Mouse (Mus musculus) regulatory T cell (primary cell): ENCODE measurements around the gene Zfp618.

ENCODE experiments used
- in situ Hi-C: fragments of 300-600 bp; cut with MboI, MseI; formaldehyde crosslinking; loops from one replicate; pipeline ENCODE4 v1.15.1; 2025; ENCODE audit warnings: high pct_unique_total_duplicates

Zfp618 gene

DNA sequence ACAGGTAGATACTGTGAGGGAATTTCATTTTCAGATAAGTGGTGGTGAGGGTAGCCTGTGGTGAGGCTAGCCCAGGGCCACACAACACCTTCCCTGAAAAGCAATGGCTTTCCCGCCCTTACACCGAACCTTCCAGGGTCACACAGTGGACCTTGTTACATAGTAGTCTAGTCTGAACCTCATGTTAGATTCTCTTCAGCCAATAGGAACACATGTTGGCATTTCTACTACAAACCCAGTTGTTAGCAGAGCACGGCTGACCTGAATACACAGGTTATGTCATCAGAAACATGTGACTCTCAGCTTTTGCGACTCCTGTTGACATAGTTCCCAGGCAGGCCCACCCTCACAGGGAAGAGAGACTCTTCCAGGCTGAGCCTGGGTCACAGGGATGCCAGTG, 33.9 kb downstream of the Zfp618 start:
- in situ Hi-C loops, result no loop called here

- in situ Hi-C loops, result no loop called here
Observed at GRCm38 (mm10) chr4:62999916-63000315, 34.5 kb downstream of the Zfp618 start.

DNA sequence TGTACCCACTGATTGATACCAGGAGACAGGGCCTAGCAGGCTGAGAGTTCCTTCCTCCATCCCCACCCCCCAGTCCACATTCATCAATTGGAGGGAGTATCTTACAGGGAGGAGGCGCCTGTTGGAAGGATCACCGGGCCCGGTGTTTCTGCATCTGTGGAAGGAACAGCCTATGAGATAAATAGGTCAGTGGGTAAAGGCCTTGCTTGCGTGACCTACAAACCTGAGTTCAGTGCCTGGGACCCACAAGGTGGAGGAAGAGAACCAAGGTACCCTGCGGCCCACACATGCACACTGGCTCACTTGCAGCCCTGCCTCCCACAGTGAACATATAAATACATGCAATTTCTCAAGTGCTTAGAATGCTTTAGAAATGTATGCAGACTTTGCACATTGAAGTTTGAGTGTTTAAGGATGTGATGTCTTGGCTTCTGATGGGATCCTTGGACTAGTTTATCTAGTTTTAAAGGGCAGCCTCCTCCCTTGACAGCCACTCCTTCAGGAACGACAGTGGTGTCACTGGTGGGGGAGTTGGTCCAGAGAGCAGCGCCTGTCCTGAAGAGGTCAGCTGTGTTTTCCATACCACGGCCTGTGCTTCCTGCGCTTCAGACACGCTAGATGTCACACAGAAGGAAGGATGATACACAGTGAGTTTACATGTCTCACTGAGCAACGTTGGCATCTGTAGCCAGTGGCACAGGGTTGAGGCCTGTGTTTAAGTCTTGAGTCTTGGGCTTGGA, 35.1 kb downstream of the Zfp618 start:
- in situ Hi-C loops, result no loop called here

GRCm38 (mm10) chr4:63002386-63002785, 37.0 kb downstream of the Zfp618 start:
- in situ Hi-C loops, result no loop called here

- in situ Hi-C loops, result no loop called here
Observed at GRCm38 (mm10) chr4:63004519-63004918, 39.1 kb downstream of the Zfp618 start.

DNA sequence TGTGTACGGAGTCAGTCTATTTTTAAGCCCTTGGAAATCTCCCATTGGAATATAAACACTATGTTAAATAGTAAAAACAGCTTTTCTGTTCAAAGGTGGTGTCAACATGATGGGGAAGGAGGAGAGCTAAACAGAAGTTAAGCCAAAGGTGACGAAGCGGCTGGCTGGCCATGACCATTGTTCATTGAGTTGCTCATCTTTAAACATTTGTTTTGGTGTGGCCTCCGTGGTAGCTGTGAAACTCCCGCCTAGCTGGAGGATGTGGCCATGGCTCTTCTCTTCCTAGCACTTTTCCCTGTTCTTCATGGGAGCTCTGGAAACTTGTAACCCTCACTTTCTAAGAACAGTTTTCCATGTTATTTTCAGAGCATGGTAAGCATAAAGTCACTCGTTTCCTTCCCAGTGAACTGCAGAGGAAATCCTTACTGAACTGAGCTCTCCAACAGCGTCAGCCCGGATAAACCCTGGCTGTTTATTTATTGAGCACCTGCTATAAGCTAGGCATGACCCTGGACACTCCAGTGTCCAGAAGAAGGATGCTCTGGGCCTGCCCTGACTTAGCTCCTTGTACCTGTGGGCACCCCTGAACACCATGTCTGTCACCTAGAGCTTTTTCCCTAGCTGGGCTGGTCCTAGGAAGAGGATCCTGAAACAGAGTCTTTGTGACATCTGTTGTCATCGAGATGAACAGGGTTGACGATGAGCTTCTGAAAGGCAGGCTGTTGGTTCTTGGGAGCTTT, 40.2 kb downstream of the Zfp618 start:
- in situ Hi-C loops, result no loop called here

DNA sequence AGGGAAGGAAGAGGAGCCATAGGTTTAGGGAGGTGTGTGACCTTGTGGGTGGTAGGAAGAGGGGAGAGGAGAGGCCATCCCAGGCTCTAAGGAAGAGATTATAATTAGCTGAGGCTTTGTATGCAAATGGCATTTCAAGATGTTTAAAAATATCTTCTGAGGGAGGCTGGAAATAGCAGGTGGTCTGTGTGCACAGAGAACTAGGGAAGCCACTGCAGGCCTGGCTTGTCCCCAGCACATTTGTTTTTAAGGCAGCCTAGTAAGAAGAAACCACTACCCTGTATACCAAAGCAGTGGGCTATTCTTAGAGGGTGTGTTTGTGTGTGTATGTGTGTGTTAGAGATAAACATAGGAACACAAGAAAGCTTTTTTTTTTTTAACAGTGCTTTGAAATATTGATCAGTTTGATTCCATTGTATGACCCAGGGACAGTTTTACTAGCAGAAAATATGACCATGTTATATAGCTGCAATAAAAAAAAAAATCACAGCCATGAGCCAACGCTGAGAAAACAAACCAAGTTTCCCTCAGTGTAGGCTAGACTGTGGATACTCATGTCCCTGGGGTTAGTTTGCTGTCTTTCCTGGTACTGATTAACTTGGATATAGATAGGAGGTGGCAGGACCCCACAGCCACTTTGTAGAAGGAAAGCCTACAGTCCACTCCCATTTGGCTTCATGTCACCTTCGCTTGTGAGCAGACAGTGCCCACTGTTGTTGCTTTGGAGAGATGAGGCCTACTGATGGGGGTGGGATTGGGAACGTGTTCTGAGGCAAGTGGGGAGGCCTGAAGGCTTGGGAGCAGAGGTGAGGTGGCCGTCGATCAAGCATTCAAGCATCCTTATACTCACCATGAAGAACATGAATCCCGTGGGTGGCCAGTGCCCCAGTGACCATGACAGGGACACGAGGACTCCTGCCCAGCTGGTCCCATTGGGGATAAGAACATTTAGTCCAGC, 41.1 kb downstream of the Zfp618 start:
- in situ Hi-C loops, result no loop called here

DNA sequence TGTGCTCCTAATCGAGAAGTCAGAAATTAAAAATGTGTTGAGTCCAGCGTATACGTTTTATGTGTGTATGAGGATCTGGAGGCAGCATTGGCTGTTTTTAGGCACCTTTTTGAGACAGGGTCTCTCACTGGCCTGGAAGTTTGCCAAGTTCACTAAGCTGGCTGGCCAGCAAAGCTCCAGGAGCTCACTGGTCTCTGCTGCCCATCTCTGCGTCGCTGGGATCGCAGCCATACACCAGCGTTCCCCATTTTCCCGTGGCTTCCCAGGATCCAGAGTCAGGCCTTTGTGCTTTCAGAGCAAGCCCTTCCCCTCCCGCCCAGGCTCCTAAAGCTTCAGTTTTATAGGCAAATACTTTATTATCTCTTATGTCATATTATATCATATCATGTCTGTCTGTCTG, 42.8 kb downstream of the Zfp618 start:
- in situ Hi-C loops, result no loop called here

DNA sequence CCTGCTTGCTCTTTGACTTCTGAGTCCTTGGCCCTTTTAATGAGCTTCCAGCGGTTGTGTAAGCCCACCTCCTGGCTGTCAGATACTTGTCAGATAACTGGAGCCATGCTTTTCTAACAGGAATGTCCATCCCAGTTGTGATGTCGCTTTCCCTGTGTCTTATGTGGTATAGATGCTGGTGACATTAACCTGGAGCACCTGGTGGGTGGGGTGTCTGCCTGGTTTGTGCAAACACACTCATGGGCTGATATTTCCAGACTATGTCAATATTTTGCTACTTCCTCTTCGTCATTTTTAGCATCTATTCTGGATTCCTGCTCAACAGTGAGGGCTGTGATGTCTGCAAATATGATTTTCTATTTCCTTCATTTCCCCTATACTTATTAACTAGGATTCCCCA, 43.4 kb downstream of the Zfp618 start:
- in situ Hi-C loops, result no loop called here

DNA sequence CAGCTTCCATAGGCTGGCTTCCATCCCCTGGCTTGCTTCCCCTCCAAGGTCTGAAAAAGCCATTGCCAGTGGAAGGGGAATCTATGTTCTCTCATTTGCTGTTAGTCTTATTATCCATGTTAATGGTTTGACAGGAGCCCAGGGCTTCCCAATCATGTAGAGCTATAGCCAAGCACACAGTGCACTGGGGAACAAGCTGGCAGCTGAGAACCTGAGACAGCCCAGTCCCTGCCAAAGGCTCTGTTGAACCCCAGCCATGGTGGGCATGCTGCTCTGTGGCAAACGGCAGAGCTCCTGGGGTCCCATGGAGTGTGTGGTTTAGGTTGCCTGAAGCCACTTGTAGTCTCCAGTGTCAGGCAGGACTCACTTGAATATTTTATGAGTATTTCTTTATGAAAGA, 44.4 kb downstream of the Zfp618 start:
- in situ Hi-C loops, result loop anchor here (5.0 kb wide), 1 partner anchor 47 kb away; no protein-coding TSS in a partner anchor

- in situ Hi-C loops, result loop anchor here (5.0 kb wide), 1 partner anchor 47 kb away; no protein-coding TSS in a partner anchor
Observed at GRCm38 (mm10) chr4:63010226-63010625, 44.9 kb downstream of the Zfp618 start.

DNA sequence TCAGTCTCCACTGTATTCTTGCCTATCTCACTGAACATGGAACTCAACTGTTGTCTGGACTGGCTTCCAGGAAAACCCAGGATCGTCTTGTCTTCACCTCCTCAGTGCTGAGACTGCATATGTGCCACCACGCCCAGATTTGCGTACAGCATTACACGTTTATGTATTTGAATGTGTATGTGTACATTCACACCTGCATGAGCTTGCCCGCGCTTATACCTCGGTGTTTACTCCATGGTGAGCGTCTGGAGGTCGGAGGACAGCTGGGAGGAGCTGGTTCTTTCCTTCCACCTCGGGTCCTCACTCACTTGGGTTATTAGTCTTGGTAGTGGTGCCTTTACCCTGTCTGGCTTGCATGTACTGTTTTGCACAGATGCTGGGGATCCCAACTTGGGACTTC, 53.2 kb downstream of the Zfp618 start:
- in situ Hi-C loops, result no loop called here

DNA sequence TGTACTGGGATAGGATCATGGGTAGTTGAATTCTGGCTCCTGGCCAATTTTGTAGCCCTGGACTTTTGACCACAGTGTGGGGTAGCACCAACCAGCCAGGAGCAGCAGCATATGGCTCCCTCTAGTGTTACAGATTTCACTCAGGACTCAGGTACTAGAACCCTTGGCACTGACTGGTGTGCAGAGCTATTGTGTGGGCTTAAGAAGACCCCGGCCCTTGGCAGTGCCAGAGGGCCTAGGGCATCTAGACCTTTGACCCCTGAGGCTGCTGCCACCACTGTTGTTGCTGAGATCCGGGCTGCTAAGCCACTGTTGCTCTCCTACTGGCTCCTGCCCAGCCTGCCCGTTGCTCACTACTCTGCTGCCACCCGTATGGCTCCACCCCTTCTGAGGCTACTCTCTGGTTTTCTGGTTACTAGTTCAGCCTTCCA, 54.1 kb downstream of the Zfp618 start:
- in situ Hi-C loops, result no loop called here

DNA sequence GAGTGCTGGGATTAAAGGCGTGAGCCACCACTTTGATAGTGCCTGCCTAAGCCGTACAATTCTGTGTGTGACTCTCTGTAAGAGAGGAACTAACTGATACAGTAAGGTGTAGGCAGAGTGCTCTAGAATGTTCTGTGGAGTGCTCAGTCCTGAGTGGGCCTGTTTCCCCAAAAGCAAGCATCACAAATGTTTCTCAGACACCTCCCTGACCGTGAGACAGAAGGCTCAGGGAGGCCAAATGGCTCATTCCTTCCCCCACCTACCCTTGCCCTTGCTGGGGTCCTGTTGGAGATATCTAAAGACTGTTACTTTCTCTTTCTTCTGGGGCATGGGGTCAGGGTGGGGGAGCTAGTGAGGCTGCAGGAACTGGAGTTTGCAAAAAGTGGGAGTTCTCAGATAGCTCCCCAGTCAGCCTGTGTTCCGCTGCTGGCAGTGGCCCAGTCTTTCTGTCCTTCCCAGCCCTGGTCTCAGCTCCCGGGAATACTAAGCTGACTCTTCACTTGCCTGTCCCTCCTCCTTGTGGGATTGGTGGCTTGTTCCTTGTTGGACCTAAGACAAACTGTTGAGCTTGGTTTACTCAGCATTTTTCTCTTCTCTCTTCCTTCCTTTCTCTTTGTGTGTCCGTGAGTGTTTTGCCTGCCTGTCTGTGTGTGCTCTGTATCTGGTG, 55.8 kb downstream of the Zfp618 start:
- in situ Hi-C loops, result no loop called here

- in situ Hi-C loops, result no loop called here
Observed at GRCm38 (mm10) chr4:63023465-63023864, 58.1 kb downstream of the Zfp618 start.

- in situ Hi-C loops, result no loop called here
Observed at GRCm38 (mm10) chr4:63024098-63024497, 58.7 kb downstream of the Zfp618 start.

DNA sequence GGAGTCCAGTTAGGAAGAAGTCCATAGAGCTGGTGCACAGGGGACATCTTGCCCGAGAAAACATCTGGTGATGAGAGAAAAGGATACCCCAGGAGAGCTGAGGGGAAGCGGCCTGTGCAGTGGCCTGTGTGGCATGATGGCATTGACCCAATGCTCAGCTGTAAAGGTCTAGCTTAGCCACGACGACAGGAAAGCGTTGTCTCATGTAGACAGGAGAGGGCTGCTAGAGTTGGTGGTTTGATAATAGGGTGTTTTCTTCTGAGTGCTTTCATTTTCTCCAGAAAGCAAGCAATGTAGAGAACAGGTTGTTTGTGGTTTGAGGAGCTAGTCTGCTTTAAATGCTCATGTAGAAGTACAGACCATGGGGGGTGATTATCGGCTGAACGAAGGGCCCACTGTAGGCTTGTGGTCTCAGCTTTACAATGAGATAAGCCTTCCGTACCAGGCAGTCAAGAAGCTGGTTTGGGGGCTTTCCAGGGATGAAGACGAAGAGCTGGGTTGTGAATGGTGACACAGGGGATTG, 59.4 kb downstream of the Zfp618 start:
- in situ Hi-C loops, result no loop called here

GRCm38 (mm10) chr4:63025306-63025705, 59.9 kb downstream of the Zfp618 start:
- in situ Hi-C loops, result no loop called here

GRCm38 (mm10) chr4:63026286-63026685, 60.9 kb downstream of the Zfp618 start:
- in situ Hi-C loops, result no loop called here

GRCm38 (mm10) chr4:63027451-63027850, 62.1 kb downstream of the Zfp618 start:
- in situ Hi-C loops, result no loop called here

DNA sequence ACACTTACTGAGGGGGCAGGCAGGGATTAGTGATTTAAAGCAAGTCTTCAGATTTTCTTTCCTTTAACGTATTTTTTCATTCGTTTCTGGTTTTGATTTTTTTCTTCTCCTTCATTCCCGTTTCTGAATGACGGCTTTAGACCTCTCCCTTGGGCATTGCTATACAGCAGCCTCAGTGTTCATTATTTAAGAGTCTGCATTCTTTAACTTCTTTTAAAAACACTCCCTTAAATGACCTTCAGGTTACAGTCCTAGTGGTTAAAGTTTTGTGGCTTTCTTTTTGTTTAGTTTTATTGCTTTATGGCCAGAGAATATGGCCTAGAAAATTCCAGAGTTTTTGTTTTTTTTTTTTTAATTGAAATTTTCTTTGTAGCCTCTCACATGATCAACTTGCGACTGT, 64.8 kb downstream of the Zfp618 start:
- in situ Hi-C loops, result loop anchor here (5.0 kb wide), 1 partner anchor 72 kb away; no protein-coding TSS in a partner anchor
